Mouse (Mus musculus) kidney, embryonic 15.5 days (tissue): ENCODE data around the gene Vps13c. TPM values are rescaled to one million over a fixed set of nuclear protein-coding genes. Genes with fewer than 3 reads are reported as not detected.

Source experiments
- ATAC-seq: fragments of 200-750 bp; cut with Nextera tagmentation; replicated peaks from 2 replicates; pipeline ENCODE4 v1.8.0; 2017; ENCODE audit warnings: moderate TSS enrichment; ENCODE audit not compliant: low FRiP score
- H3K27ac ChIP-seq: fragments of 300-500 bp; sonication (generic); 2 replicates; pipeline ENCODE4 v1.5.1; 2015; ENCODE audit warnings: mild to moderate bottlenecking, inconsistent platforms
- H3K27me3 ChIP-seq: fragments of 300-500 bp; sonication (generic); 2 replicates; pipeline ENCODE4 v1.6.1; 2015; ENCODE audit warnings: inconsistent platforms
- H3K36me3 ChIP-seq: fragments of 300-500 bp; sonication (generic); 2 replicates; pipeline ENCODE4 v1.6.1; 2015; ENCODE audit warnings: inconsistent platforms
- H3K4me1 ChIP-seq: fragments of 300-500 bp; sonication (generic); 2 replicates; pipeline ENCODE4 v1.6.1; 2015; ENCODE audit warnings: inconsistent platforms
- H3K4me2 ChIP-seq: fragments of 300-500 bp; sonication (generic); 2 replicates; pipeline ENCODE4 v1.6.1; 2015; ENCODE audit warnings: moderate library complexity, mild to moderate bottlenecking, inconsistent platforms
- H3K4me3 ChIP-seq: fragments of 300-500 bp; sonication (generic); replicated peaks from 2 replicates; pipeline ENCODE4 v1.5.1; 2015; ENCODE audit warnings: mild to moderate bottlenecking, inconsistent platforms
- H3K9ac ChIP-seq: fragments of 300-500 bp; sonication (generic); 2 replicates; pipeline ENCODE4 v1.6.1; 2015; ENCODE audit warnings: mild to moderate bottlenecking, inconsistent platforms
- H3K9me3 ChIP-seq: fragments of 300-500 bp; sonication (generic); replicated peaks from 2 replicates; pipeline ENCODE4 v1.6.1; 2016; ENCODE audit warnings: inconsistent platforms
- WGBS: fragments of 180-500 bp; shearing (Covaris S2); methylation state at CpG from one replicate; pipeline ENCODE4 v1.1.7; 2015; ENCODE audit warnings: mixed read lengths; 5-methylcytosine and 5-hydroxymethylcytosine counted together
- polyA plus RNA-seq: library from polyadenylated mRNA; unstranded; fragments of >200 nt; fragmentation: Nextera tagmentation; extraction: Ambion mirVana; gene quantifications from 2 replicates; pipeline ENCODE4 v1.2.1, GENCODE M21; 2015

Vps13c gene
- polyA plus RNA-seq, 1 experiment from 2014 or later = 4.3 TPM

DNA sequence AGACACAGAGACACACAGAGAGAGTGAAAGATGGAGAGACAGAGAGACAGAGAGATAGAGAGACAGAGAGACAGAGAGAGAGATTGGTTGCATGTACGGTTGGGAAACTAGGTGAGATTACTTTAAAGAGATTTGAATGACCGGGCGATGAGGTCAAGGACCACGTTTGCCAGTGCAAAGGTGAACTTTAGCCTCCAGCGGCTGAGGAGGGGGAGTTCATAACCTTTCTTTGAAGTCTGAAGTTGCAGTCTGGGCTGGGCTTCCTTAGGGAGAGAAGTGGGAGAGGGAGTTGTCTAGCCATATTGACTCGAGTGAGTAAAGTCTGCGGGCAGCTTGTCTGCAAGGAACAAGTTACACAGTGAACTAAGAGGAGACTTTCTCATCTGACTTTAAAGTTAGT, 25.2 kb downstream of the Vps13c start:
- Histone ChIP-seq H3K27ac (no peak overlapping the region), H3K9ac (no peak overlapping the region), H3K4me3 (no peak overlapping the region), H3K4me1 (peaks cover 22% of the 10 kb centered on the region), H3K9me3 (no peaks in the 10 kb centered on the region), H3K27me3 (no peaks in the 10 kb centered on the region), H3K4me2 (no peak overlapping the region), H3K36me3 (no peaks in the 10 kb centered on the region)
- WGBS = 12% methylated on average over 7 of the region's 7 CpGs
- ATAC-seq = no peak

DNA sequence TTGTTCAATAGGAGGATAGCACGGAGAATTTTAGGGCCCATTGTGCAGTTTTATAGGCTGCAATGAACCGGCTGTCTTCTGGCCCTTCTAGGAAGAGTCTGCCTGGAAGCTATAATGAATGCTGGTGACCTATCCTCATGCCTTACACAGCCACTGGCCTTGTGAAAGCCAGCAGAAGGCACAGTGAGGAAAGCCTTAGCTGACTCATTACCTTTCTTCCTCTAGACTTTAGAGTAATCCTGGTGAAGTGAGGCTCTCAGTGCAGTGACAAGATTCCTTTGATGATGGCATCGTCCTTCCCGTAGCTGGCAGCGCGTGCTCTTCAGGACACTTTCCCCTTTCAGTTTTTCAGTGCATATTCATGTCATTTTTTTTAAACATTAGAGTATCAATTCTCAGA, 27.2 kb downstream of the Vps13c start:
- H3K4me3 ChIP-seq = no peak overlapping the region

DNA sequence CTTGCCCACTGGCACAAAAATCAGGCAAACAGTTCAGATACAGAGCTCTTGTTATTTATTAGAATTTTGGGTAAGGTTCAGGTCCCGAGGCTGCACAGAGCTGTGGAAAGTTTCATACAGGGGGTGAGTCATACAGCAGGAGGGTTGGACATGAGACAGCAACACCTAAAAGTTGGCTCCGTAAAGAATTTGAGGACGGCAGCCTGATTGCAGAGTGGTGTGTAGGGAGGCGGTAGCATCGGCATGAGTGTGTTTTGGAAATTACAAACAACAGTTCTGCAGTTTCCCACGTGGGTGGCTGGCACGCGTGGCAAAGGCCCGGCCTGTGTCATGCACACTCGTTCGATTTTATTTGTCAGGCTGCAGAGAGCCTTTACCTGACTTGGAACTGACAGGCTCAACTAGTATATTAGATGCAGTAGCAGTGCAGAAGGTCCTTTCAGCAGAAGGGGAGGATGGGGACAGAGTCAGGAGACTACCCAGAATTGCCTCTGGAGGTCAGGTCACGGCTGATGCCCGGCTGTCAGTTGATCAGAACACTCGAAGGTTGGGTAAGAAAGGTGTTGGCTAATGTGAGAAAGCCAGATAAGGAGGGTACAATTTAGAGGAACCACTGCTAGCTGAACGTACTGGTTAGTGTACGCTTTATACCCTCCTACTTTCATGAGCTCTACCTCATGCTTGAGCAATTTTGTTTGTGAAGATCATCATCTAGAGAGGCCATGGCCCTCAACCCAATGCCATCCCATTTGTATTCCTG, 29.7 kb downstream of the Vps13c start:
- no peaks in the 10 kb centered on the region for H3K27me3 ChIP-seq
- H3K36me3 ChIP-seq = no peaks in the 10 kb centered on the region
- ATAC-seq = no peak
- no peak overlapping the region for H3K27ac ChIP-seq
- WGBS = 77% methylated on average over 16 of the region's 16 CpGs
- H3K9me3 ChIP-seq = no peaks in the 10 kb centered on the region
- H3K4me3 ChIP-seq = no peak overlapping the region
- no peak overlapping the region for H3K9ac ChIP-seq
- H3K4me1 ChIP-seq = peaks cover 12% of the 10 kb centered on the region
- H3K4me2 ChIP-seq = no peak overlapping the region

More for the DNA sequence above, 27.2 kb downstream of the Vps13c start:
- Histone ChIP-seq H3K27ac (no peak overlapping the region), H3K27me3 (no peaks in the 10 kb centered on the region), H3K4me1 (peaks cover 22% of the 10 kb centered on the region), H3K4me2 (no peak overlapping the region), H3K9ac (no peak overlapping the region), H3K36me3 (no peaks in the 10 kb centered on the region), H3K9me3 (no peaks in the 10 kb centered on the region)
- no peak for ATAC-seq
- WGBS = 71% methylated on average over 6 of the region's 6 CpGs

DNA sequence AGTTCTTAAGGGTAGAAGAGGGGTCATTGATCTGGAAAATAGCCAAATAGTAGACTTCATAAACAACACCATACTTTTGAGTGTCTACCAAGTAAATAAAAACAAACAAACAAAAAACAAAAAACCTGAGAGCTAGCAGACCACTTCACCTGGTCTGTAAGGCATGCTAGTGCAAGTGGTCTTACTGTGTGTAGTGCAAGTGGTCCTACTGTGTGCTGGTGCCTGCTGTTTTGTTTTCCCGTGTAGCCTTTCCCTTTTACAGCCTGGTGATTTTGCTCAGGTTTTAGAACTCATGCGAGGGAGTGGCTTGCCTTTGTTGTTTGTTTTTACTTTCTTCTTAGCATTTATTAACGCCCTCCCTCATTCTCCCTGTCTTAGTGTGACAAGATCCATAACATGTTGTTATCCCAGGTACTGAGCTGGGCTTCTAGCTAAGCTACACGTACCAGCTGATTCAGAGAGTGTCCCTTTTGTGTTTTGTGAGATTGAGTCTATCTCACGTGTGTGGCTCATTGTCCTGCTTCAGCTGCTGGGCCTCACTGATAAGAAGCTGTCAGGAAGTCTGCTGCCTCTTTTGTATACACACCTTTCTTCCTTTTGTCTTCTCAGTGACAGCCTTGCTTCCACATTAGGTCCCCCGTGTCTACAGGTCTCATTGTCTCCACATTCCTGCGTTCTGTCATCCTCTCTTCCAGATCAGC, 34.5 kb downstream of the Vps13c start:
- 69% methylated on average over 7 of the region's 7 CpGs for WGBS
- Histone ChIP-seq H3K4me2 (no peak overlapping the region), H3K4me1 (0 out of 2 replicates have a peak, but pooled peaks cover 4% of the 10 kb centered on the region), H3K27ac (no peak overlapping the region), H3K9ac (no peak overlapping the region), H3K4me3 (no peak overlapping the region), H3K9me3 (no peaks in the 10 kb centered on the region), H3K27me3 (no peaks in the 10 kb centered on the region), H3K36me3 (no peaks in the 10 kb centered on the region)
- no peak for ATAC-seq

DNA sequence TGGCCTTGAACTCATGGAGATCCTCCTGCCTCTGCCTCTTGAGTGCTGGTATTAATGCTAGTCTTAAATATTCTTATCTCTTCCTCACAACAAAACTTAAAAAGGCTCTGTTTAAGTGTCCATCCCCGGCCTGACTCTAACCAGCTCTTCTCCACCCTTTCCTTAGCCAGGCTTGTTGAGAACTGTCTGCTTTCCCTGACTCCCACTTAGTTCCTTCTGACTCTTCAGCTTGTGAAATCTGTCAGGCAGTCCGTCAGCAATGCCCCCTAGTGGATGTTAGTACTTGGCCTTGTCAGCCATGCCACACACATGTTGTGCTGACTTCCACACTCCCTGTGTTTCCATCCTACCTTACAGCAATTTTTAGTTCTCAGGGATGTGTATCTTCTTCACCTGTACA, 35.1 kb downstream of the Vps13c start:
- 60% methylated on average over 2 of the region's 2 CpGs for WGBS
- no peak overlapping the region for H3K4me2 ChIP-seq
- 0 out of 2 replicates have a peak, but pooled peaks cover 4% of the 10 kb centered on the region for H3K4me1 ChIP-seq
- H3K27me3 ChIP-seq = no peaks in the 10 kb centered on the region
- no peaks in the 10 kb centered on the region for H3K9me3 ChIP-seq
- H3K9ac ChIP-seq = no peak overlapping the region
- no peak overlapping the region for H3K4me3 ChIP-seq
- H3K27ac ChIP-seq = no peak overlapping the region
- no peak for ATAC-seq
- 0 out of 2 replicates have a peak, but pooled peaks cover under 1% of the 10 kb centered on the region for H3K36me3 ChIP-seq

DNA sequence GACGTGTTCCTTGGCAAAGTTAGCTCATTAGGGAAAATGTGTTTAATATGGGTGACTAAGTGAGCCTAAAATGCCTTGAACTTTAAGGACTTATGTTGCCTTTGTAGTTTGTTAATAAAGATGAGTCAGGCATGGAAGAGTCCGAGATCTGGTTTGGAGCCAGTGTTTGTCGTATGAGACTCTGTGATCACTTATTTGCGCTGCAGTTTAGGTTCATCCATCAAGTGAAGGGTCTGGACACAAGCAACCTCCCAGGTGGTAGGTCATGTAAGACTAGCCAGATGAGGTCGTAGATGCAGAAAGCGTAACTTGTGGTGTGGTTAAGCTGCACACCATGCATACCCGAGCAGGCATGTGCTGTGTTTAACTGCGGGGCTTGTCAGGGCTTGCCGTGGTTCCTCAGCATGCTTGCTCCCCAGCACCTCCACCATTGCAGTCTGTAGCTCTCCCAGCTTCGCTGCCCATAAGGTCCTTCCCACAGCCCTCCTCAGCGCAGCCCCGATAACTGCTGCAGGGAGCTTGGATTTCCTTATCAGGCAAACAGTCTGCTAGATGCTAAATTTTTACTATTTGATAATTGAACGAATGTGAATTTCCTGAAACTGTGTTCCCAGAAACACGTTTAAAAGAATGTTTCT, 37.0 kb downstream of the Vps13c start:
- no peaks in the 10 kb centered on the region for H3K9me3 ChIP-seq
- no peak; the same call in 1 of the 2 replicates for ATAC-seq
- H3K4me3 ChIP-seq = no peak overlapping the region
- H3K36me3 ChIP-seq = 0 out of 2 replicates have a peak, but pooled peaks cover 5% of the 10 kb centered on the region
- no peak overlapping the region for H3K9ac ChIP-seq
- no peak overlapping the region for H3K27ac ChIP-seq
- WGBS = 44% methylated on average over 14 of the region's 14 CpGs
- H3K27me3 ChIP-seq = no peaks in the 10 kb centered on the region
- 0 out of 2 replicates have a peak, but pooled peaks cover 4% of the 10 kb centered on the region for H3K4me1 ChIP-seq
- 0 out of 2 replicates have a peak overlapping the region, but pooled peaks have one; percentile 19 for H3K4me2 ChIP-seq

DNA sequence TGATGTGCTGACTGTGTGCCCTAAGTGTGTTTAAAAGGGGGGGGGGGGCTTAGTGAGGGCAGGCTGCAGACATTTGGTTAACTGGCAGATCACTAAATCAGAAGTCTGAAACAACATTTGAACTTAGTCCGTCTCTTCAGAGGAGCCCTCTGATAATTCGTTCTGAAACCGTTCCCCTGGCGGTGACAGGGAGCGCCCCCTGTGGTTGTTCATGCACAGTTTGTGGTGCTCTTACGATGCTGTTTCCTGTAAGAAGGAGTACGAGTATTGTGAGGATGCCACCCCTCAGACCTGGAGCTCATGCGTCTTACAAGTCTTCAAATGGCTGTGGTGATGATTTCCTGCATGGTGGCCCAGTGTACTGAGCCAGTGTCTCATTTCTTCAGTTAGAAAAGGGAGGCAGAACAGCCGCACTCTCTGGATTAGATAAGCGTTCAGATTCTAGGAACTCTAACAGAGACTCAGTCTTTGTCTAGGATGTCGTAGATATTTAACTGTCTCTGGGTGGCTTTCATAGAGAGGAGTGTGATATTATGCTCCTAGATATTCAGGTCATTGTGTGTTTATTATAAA, 38.1 kb downstream of the Vps13c start:
- H3K4me3 ChIP-seq = no peak overlapping the region
- no peaks in the 10 kb centered on the region for H3K9me3 ChIP-seq
- H3K4me2 ChIP-seq = no peak overlapping the region
- H3K27ac ChIP-seq = no peak overlapping the region
- no peak for ATAC-seq
- 90% methylated on average over 11 of the region's 11 CpGs for WGBS
- peaks cover 5% of the 10 kb centered on the region; the same call in 1 of the 2 replicates for H3K36me3 ChIP-seq
- H3K9ac ChIP-seq = no peak overlapping the region
- no peaks in the 10 kb centered on the region for H3K27me3 ChIP-seq
- 0 out of 2 replicates have a peak, but pooled peaks cover 4% of the 10 kb centered on the region for H3K4me1 ChIP-seq

DNA sequence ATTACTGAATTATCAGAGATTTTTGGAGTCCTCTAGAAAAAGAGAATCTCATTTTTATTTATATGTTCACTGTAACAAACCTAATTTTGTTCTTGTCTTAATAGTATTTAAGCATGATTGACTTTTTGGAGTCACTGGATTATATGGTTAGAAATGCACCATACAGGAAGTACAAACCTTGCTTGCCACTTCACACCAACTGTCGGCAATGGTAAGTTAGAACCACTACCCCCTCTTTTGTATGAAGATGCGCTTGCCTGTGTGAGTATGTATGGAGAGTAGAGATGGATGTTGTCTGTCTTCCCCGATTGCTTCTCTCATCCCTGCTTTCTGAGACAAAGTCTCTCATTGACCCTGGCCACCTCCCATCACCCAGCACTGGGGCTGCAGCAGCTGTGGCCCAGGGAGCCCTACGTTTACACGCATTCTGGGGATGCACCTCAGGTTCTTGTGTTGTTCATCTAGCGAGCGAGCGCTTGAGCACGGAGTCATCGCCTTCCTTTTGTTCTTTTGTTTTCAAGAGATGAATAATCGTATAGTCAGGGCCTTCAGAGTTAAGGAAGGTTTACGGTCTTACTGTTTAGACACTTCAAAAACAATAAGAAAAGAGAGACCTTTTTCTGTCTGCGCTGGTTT, 43.3 kb downstream of the Vps13c start:
- Histone ChIP-seq H3K9me3 (no peaks in the 10 kb centered on the region), H3K36me3 (peaks cover 23% of the 10 kb centered on the region), H3K27me3 (no peaks in the 10 kb centered on the region), H3K4me1 (no peaks in the 10 kb centered on the region), H3K9ac (no peak overlapping the region), H3K4me3 (no peak overlapping the region), H3K27ac (no peak overlapping the region), H3K4me2 (no peak overlapping the region)
- WGBS = 80% methylated on average over 13 of the region's 13 CpGs
- ATAC-seq = no peak

DNA sequence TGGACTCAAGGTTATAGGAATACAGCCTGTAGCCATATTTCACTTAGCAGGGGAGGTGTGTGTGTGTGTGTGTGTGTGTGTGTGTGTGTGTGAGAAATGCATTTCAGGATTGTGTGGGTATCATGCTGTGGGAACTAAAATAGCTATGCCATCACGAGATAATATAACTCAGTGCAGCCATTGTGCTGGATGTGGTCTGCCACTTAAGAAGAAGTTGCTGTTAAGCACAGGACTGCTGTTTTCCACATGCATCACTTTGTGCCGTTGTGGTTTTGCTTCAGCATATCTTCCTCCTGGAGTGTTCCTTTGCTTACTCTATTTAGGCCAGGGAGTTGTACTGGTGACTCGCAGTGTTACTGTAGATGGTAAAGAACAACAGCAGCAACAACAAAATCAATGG, 43.9 kb downstream of the Vps13c start:
- no peaks in the 10 kb centered on the region for H3K9me3 ChIP-seq

DNA sequence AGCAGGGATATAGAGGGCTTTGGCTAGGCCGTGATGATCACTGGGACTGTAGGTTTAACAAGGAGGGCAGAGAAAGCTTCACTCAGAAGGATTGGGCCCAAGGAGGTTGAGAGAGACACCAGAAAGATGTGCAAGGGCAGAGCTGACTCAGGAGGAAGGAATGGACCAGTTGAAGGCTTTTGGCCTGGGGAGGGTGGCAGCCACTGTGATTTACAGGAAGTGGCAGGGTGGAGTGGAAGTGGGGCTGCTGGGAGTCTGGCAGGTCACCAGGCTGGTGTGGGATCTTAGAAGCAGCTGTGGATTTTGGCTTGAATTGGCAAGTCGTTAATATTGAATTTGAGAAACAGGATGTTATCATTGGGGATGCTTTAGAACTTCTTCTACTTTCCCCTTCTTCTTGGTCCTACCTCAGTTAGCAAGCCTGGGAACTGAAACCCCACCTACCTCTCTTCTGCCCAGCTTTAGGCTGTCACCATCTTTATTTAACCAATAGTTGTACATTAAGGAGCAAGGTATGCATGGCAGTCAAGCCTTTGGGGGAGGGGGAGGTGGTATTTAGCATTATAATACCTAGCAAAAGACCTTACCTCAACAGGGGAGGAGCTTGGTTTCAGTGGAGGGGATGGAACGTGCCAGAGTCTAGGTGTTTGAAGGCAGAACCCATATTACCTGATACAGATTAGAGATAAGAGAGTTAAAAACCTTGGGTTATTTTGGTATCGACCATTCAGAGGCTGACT, 47.0 kb downstream of the Vps13c start:
- WGBS = 86% methylated on average over 4 of the region's 4 CpGs
- ATAC-seq = no peak
- Histone ChIP-seq H3K27me3 (no peaks in the 10 kb centered on the region), H3K4me3 (no peak overlapping the region), H3K9me3 (no peaks in the 10 kb centered on the region), H3K27ac (no peak overlapping the region), H3K4me2 (no peak overlapping the region), H3K9ac (no peak overlapping the region), H3K4me1 (no peaks in the 10 kb centered on the region), H3K36me3 (peaks cover 23% of the 10 kb centered on the region)

More for the DNA sequence above, 43.9 kb downstream of the Vps13c start:
- Histone ChIP-seq H3K4me3 (no peak overlapping the region), H3K4me1 (no peaks in the 10 kb centered on the region), H3K27ac (no peak overlapping the region), H3K27me3 (no peaks in the 10 kb centered on the region), H3K4me2 (no peak overlapping the region), H3K9ac (no peak overlapping the region), H3K36me3 (peaks cover 23% of the 10 kb centered on the region)
- 87% methylated on average over 3 of the region's 3 CpGs for WGBS
- ATAC-seq = no peak

DNA sequence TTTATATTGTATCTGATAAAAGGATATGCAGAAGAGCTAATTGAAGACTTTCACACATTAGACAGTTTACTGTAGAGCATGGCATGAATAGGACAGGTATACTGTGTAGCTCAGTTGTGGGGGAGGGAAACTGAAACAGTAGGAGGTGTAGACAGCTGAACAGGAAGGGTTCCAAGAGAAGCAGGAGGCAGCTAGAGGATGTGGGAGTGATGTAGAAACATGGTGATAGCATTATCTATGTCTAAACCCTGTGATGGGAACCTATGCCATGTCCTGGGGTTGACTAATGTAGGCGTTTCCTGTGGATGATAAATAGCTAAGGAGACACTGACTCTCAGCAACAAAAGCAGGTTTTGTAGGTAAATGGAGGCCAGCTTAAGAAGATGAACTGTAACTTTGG, 53.3 kb downstream of the Vps13c start:
- Histone ChIP-seq H3K27ac (no peak overlapping the region), H3K36me3 (peaks cover 30% of the 10 kb centered on the region)

More for the DNA sequence above, 53.3 kb downstream of the Vps13c start:
- H3K4me3 ChIP-seq = no peak overlapping the region
- 77% methylated on average over 1 of the region's 1 CpGs for WGBS
- no peaks in the 10 kb centered on the region for H3K27me3 ChIP-seq
- no peak overlapping the region for H3K9ac ChIP-seq
- no peak overlapping the region for H3K4me2 ChIP-seq
- no peak for ATAC-seq
- no peaks in the 10 kb centered on the region for H3K9me3 ChIP-seq
- H3K4me1 ChIP-seq = 0 out of 2 replicates have a peak, but pooled peaks cover 4% of the 10 kb centered on the region
